Comparison of ENCODE assay signal across 15 mouse cellular contexts in genomic region chr7:131427331-131427730, GRCm38 (mm10). TPM values are rescaled to one million over a fixed set of nuclear protein-coding genes. Genes with fewer than 3 reads are reported as not detected.
A peak's percentile ranks its signal among the peaks of the same experiment; 100 is the strongest.
DNase-seq lines count a peak whose midpoint lies in the region.
"Had no signal": no experiment of that assay in that cellular context is flagged by ENCODE, and none has a peak within 500 bp of the region (broad histone marks: within the 10 kb centered on the region; RNA-seq: fewer than 3 reads in every experiment).

No protein-coding gene starts in this region.

- intact Hi-C loops in left cerebral cortex, postnatal 4 days (cut with DNase I) = no loop called here

- peak; percentile 61 for DNase-seq in adrenal gland, adult 2 months
- no peak for DNase-seq in adrenal gland, postnatal 25 days
- peak; percentile 10 for DNase-seq in adrenal gland, postnatal 10 days
- no peak for DNase-seq in adrenal gland, postnatal 4 days (ENCODE audit: low spot score in 2 of 2)
- DNase-seq in adrenal gland, postnatal 14 days = peak; percentile 26
- DNase-seq in brain, adult 2 months (ENCODE audit: low read depth, low spot score) = peak; percentile 41
- no peak for DNase-seq in left cerebral cortex, postnatal 4 days
- DNase-seq: B cell, adult 2 months; cerebellum, adult 11 months; cerebellum, adult 18-20 months; cerebellum, adult 8-10 months; cerebellum, adult 9-11 months; cerebellum, postnatal 14 days; cerebellum, postnatal 36 days; embryo, embryonic 11 days had no signal

RNA-seq across cellular contexts. Expression of gene Acadsb, which starts 16.9 kb away (rescaled TPM):
- 100 to 1,000 TPM; 228 to 655 TPM for total RNA-seq in adrenal gland, adult 2 months (2021)
- polyA plus RNA-seq in adrenal gland, adult 2 months (2012; rRNA removed) = 14.5 and 24.4 TPM in 2 replicates
- 497 and 536 TPM in 2 replicates for total RNA-seq in adrenal gland, postnatal 25 days (2021)
- total RNA-seq in adrenal gland, postnatal 10 days (2021) = 100 to 1,000 TPM; 190 to 214 TPM
- 100 to 1,000 TPM; 183 to 187 TPM for total RNA-seq in adrenal gland, postnatal 4 days (2021)
- 253 and 297 TPM in 2 replicates for total RNA-seq in adrenal gland, postnatal 14 days (2021)
- total RNA-seq in left cerebral cortex, postnatal 4 days (2021) = 10 to 100 TPM; 81.7 to 88.6 TPM

RNA-seq across cellular contexts. Expression of gene Ikzf5, which starts 17.0 kb away (rescaled TPM):
- 10 to 100 TPM; 36.8 to 37.2 TPM for total RNA-seq in adrenal gland, adult 2 months (2021)
- polyA plus RNA-seq in adrenal gland, adult 2 months (2012; rRNA removed) = 7.4 and 7.9 TPM in 2 replicates
- total RNA-seq in adrenal gland, postnatal 25 days (2021) = 21.3 and 36.7 TPM in 2 replicates
- 10 to 100 TPM; 31.0 to 32.0 TPM for total RNA-seq in adrenal gland, postnatal 10 days (2021)
- 10 to 100 TPM; 34.5 to 38.8 TPM for total RNA-seq in adrenal gland, postnatal 4 days (2021)
- 29.8 and 32.5 TPM in 2 replicates for total RNA-seq in adrenal gland, postnatal 14 days (2021)
- total RNA-seq in left cerebral cortex, postnatal 4 days (2021) = 10 to 100 TPM; 40.2 to 45.7 TPM

RNA-seq across cellular contexts. Expression of gene Pstk, which starts 56.4 kb away (rescaled TPM):
- total RNA-seq in adrenal gland, adult 2 months (2021) = 10 to 100 TPM; 21.3 to 26.2 TPM
- polyA plus RNA-seq in adrenal gland, adult 2 months (2012; rRNA removed) = 71.2 and 91.3 TPM in 2 replicates
- total RNA-seq in adrenal gland, postnatal 25 days (2021) = 22.7 and 31.2 TPM in 2 replicates
- 10 to 100 TPM; 30.7 to 47.4 TPM for total RNA-seq in adrenal gland, postnatal 10 days (2021)
- total RNA-seq in adrenal gland, postnatal 4 days (2021) = 10 to 100 TPM; 28.3 to 31.3 TPM
- 37.2 and 39.6 TPM in 2 replicates for total RNA-seq in adrenal gland, postnatal 14 days (2021)
- 10 to 100 TPM; 22.7 to 25.2 TPM for total RNA-seq in left cerebral cortex, postnatal 4 days (2021)

Comparison
In these comparisons a context has a peak if more than half of its experiments do, and no peak if none do; other contexts are left out.
1. DNase-seq: peak in adrenal gland, adult 2 months (single experiment), adrenal gland, postnatal 10 days (single experiment), adrenal gland, postnatal 14 days (single experiment) and brain, adult 2 months (single experiment); none in adrenal gland, postnatal 25 days (single experiment), adrenal gland, postnatal 4 days (0 of 2) and left cerebral cortex, postnatal 4 days (single experiment).